Mouse (Mus musculus): ENCODE results near the gene Atp13a5.

- TF ChIP-seq CTCF (IDR thresholded peaks at IDR 0.05; ENCODE audit: borderline replicate concordance, extremely low read depth, insufficient read depth, insufficient read length) = no peak
- no peak for TF ChIP-seq POLR2A (IDR thresholded peaks at IDR 0.05; ENCODE audit: borderline replicate concordance, extremely low read depth, insufficient read depth, insufficient read length, poor library complexity, severe bottlenecking)
These were observed 28.8 kb upstream of the Atp13a5 start for GRCm38 (mm10) chr16:29407319-29407718.
